Mouse (Mus musculus): ENCODE data around the gene Gtpbp6.
"Not testable (repeated sequence)": the region's sequence is repeated elsewhere in the genome, so short reads cannot be mapped to it uniquely, and the experiment has no call there.

The Gtpbp6 gene

GRCm38 (mm10) chr5:110100921-110101631, 6.9 kb downstream of the Gtpbp6 start:
- no peak for DNase-seq (ENCODE audit: low read depth, low spot score)

- DNase-seq (ENCODE audit: low read depth, low spot score) = no peak
Observed at GRCm38 (mm10) chr5:110099656-110100580, 8.1 kb downstream of the Gtpbp6 start, which contains the start of gene Plcxd1. TSS of gene Plcxd1 (plus strand) at chr5:110099969.

GRCm38 (mm10) chr5:110098991-110099477, 9.0 kb downstream of the Gtpbp6 start:
- peak; percentile 68 for DNase-seq (ENCODE audit: low read depth, low spot score)

GRCm38 (mm10) chr5:110094847-110095213, 13.2 kb downstream of the Gtpbp6 start:
- DNase-seq (ENCODE audit: low read depth, low spot score) = no peak

GRCm38 (mm10) chr5:110094030-110094846, 13.8 kb downstream of the Gtpbp6 start, which contains the start of gene Gm35315:
TSS of gene Gm35315 (minus strand) at chr5:110094420.
- DNase-seq (ENCODE audit: low read depth, low spot score) = peak; percentile 79

- no peak for DNase-seq (ENCODE audit: low read depth, low spot score)
Observed at GRCm38 (mm10) chr5:110091546-110091945, 16.5 kb downstream of the Gtpbp6 start.

GRCm38 (mm10) chr5:110086161-110086866, 21.7 kb downstream of the Gtpbp6 start:
- no peak for DNase-seq (ENCODE audit: low read depth, low spot score)

- no peak for DNase-seq (ENCODE audit: low read depth, low spot score)
Observed at GRCm38 (mm10) chr5:110082961-110083360, 25.0 kb downstream of the Gtpbp6 start.

- DNase-seq (ENCODE audit: low read depth, low spot score) = not testable (repeated sequence)
Observed at GRCm38 (mm10) chr5:110072413-110072812, 35.6 kb downstream of the Gtpbp6 start, which contains the start of gene Gm17655. TSS of gene Gm17655 (minus strand) at chr5:110072513.

- DNase-seq (ENCODE audit: low read depth, low spot score) = peak; percentile 46
Observed at GRCm38 (mm10) chr5:110057637-110058408, 50.2 kb downstream of the Gtpbp6 start.

Measured in WW6 (cell line).